Mouse (Mus musculus): ENCODE measurements at regions not wholly inside any gene's neighbourhood (a gene's known extent, or its start where the extent isn't known, plus 50 kb on each side); places are given as distances from the start of the nearest gene placed in this dataset.

DNA sequence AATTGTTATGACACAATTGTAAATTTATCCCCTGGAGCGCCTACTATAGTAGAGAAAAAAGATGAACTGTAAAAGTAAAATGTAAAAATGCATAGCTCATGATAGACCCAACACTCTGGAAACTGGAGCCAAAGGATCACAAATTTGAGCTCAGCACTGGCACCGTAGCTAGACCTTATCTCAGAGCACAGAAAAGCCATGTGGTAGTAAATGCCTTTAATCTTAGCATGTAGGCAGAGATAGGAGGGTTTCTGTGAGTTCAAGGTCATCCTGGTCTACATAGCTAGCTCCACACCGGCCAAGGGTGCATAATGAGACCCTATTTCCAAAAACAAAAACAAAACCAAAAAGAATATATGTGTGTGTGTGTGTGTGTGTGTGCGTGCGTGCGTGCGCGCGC lies 203.6 kb upstream of the Hnrnpa3 start:
- TF ChIP-seq CTCF (IDR thresholded peaks at IDR 0.05; ENCODE audit: control insufficient read depth, insufficient read depth, insufficient read length) (no peak), FOSL1 (IDR thresholded peaks at IDR 0.05; ENCODE audit: insufficient read depth, low read length, poor library complexity, severe bottlenecking) (no peak), MAX (IDR thresholded peaks at IDR 0.05) (no peak), USF1 (IDR thresholded peaks at IDR 0.05; ENCODE audit: low read depth) (no peak)

Data from C2C12 (cell line).